Mouse (Mus musculus): ENCODE measurements around the gene Ankrd63. TPM values are rescaled to one million over a fixed set of nuclear protein-coding genes. Genes with fewer than 3 reads are reported as not detected.
A peak's percentile ranks its signal among the peaks of the same experiment; 100 is the strongest.

Ankrd63 gene
- total RNA-seq, 2 experiments from 2014 or later: 3.0 to 3.8 TPM

DNA sequence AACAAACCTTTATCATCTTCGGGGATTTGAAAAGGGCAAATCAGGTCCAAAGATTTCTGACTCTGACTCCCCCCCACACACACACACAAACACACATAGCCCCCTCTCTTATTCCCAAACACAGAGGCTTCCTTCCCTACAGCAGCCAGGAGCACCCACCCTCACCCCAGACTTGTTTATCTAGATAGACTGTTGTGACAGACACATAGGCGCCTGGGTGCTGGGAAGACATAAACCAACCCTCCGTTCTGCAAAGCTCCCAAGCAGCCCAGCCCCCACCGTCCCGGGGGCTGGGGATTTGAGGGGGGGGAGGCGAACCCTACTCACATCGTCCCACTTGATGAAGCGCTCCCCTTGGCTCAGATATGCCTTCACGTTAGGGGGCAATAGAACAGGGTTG is 24.1 kb upstream of the Ankrd63 start:
- no peak for DNase-seq (ENCODE audit: low spot score in 2 of 2)

DNA sequence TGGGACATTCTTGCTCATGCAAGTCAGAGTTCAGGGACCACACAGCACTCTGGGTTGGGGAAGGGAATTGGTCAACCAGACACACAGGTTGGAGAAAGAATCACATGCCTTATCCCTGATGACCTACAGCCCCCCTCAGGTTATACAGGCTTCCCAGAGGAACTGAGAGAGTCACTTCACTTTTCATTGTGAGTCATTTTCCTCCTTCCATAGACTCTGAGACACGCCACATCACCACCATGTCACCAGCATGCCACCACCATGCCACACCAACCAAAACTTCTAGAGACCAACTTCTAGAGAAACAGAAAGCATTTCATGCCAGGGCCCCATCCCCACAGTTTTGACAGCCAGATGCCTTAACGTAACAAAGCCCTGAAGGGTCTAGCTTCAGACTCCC is 23.1 kb upstream of the Ankrd63 start:
- DNase-seq (ENCODE audit: low spot score in 2 of 2): no peak

DNA sequence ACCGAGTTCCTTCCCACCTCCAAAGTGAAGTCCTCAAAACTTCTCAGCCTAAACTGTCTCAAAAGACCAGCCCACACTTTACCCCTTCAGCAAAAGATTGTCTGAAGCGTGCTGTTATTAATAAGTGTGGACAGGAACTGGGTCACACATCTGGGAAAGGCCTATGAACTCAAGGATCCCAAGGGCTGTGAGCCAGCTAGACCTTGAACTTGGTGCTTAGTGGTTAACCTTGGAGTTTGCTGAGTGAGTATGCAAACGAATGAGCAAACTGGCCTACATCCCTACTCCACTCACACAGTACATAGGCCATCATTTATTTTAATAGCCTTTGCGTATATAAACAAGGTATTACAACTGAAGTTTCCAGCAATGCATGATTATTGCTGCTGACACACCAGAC is 21.7 kb upstream of the Ankrd63 start:
- no peak for DNase-seq (ENCODE audit: low spot score in 2 of 2)

DNA sequence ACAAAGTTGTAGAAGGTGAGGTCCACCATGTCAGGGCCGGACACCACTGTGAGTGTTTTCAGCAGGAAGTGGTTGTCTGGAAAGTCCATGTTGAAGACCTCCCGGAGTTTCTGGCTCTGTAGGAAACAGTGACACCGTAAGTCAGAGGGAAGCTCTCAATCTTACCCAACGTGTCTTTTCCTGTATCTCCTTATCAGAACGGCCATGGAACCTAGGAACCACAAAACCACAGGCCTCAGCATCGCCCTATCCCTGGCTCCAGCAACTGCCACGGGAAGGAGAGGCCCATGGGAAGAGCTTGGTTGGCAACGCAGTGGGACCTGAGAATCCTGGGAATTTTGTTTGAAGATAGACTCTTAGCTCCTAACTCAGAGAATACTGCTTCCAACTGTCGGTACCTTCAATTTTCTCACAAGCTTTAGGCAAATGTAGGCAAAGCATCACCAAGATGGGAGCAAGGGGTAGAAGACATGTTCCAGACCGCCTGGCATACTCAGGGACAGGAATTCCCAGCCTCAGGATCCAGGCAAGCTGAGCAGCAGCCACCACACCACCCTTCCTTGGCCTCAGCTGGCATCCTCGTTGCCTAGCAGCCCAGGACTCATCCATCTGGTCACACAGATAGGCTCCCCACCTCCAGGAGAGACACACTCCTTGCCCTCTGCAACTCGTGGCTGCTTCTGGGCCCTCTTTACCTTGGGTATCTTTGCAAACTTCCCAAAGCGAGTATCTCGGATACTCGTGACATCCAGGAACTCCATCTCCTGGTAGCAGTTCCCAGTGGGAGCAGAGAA is 20.1 kb upstream of the Ankrd63 start:
- no peak for DNase-seq (ENCODE audit: low spot score in 2 of 2)

DNA sequence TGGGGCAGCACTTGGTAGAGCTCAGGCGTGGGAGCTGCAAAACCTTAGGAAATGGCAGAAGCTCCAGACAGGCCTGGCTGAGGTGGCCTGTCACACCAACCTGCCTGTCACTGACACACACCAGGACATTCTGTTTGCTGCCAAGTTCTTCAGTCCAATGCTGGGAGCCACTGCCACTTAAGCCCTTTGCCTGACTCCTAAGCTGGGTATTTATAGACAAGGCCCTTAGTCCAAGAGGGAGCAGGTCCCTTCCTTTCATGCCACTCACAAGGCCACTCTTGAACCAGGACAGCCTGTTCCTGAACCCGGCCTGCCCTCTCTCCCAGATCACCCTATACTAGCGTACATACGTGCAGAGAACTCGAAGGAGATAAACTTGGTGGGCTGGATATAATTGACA is 12.9 kb upstream of the Ankrd63 start:
- DNase-seq (ENCODE audit: low spot score in 2 of 2): no peak

DNA sequence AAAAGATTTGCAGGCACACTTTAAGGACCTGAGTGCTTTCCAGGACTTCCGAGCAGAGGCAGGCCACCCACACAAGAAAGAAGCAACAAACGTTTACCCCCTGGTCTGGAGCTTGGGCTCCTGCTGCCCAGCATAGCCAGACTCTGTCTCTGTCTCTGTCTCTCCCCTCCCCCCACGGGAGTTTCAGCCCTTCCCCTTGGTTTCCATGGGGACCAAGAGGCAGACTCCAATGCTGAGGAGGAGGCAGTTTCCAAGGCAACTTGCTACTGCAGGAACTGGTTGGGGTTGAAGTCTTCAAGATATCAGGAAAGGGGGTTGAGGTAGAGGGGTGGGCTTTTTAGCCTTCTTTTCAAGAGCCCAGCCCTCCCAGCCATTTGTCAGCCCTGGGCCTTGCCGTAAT is 10.5 kb upstream of the Ankrd63 start:
- peak in 1 of 2 experiments; percentile 51 for DNase-seq (ENCODE audit: low spot score in 2 of 2)

DNA sequence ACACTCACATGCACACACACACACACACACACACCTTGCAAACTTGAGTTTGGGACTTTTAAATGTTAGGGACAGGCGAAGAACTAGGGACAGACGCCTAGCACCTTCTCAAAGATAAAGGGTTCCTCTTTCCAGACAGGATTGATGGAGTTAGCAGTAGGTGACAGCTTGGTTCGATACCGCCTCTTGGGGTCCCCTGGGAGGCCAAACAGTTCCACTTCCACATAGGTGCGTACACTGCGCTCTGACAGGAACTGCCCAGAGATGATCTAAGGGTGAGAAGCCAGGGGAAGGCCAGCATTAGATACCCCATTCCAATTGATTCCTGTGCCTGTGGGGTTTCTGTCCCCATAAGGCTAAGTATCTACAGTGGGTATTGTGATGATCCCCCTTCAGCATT is 9.9 kb upstream of the Ankrd63 start:
- DNase-seq (ENCODE audit: low spot score in 2 of 2): no peak

DNA sequence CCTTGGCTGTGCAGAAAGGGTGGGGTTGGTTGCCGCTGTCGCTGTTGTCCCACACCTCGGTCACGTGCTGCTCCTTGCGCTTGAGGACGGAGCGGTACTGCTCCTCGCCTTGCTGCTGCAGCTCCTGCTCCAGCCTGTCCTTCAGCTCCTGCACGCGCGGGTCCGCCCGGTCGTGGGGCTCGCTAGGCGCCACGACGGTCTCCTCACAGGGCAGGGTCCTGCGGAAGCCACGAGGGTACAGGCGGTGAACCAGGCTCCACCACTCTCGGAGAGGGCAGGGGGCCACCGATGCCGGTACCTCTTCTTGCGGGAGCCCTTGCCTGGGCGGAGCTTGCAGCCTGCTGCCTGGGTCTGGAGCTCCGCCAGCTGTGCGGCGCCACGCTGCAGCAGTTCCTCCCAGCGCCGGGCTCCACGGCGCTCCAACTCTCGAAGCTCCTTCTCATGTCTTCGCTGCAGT is 7.3 kb upstream of the Ankrd63 start:
- DNase-seq (ENCODE audit: low spot score in 2 of 2): peak; percentile 47 to 65

DNA sequence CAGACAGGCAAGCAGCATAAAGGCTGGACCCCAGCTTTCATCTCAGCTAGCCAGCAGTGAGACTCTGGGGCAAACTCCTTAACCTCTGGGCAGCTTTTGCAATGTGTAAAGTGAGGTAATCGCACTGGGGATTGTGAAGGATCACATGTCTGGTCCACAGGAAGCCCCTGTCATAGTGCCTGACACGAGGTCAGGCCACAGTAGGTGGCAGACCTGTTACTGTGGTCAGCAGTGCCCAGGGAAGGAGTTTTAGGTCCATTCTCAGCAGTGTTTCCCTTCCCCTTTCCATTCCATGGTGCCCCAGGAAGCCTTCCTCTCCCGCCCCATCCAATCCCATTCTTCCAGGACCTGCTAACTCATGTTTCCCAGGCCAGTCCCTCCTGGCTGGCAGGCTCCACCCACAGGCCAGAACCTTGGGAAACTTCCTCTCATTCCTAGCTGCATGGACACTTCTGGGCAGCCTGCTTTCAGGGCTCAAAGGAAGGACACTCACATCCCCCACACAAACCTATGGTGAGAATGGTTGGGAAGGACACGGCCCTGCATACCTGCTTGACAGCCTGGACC is 6.0 kb upstream of the Ankrd63 start:
- no peak for DNase-seq (ENCODE audit: low spot score in 2 of 2)

DNA sequence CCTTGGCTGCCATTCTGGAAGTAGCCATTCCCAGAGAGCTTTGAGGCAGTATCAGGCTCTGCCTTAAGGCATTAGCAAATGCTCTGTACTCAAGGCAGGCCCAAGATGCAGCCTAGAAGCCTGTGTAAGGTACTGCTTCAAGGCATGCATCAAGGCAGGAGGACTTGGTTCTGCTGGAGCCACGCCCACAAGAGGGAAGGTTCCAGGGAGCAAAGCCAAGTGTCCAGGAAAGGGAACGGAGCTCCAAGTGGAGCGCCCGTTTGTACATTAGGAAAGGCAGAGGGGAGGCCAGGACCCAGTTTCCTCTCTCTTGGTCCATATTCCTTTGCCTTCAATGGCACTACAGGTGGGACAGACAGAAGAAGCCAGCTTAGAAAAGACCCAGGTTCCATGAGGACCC is 4.7 kb upstream of the Ankrd63 start:
- DNase-seq (ENCODE audit: low spot score in 2 of 2): no peak

DNA sequence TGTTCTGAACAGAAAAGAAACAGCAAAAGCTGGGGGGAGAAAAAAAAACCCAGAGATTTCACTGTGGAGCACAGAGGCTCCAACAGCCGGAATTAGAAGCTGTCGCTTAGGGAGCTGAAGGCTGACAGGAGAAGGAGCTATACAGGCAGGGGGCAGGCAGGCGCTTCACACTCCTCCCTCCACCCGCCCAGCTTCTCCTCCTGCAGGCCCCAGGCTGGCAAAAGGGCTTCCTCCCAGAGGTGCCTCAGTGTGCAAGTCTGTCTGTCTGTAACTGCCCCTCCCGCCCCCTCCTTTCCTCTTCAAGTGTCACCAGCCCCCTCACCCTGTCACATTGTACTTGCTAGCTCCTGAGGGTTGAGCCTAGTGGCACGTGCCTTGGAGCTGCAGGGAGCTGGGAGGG is 2.7 kb upstream of the Ankrd63 start:
- DNase-seq (ENCODE audit: low spot score in 2 of 2): no peak

DNA sequence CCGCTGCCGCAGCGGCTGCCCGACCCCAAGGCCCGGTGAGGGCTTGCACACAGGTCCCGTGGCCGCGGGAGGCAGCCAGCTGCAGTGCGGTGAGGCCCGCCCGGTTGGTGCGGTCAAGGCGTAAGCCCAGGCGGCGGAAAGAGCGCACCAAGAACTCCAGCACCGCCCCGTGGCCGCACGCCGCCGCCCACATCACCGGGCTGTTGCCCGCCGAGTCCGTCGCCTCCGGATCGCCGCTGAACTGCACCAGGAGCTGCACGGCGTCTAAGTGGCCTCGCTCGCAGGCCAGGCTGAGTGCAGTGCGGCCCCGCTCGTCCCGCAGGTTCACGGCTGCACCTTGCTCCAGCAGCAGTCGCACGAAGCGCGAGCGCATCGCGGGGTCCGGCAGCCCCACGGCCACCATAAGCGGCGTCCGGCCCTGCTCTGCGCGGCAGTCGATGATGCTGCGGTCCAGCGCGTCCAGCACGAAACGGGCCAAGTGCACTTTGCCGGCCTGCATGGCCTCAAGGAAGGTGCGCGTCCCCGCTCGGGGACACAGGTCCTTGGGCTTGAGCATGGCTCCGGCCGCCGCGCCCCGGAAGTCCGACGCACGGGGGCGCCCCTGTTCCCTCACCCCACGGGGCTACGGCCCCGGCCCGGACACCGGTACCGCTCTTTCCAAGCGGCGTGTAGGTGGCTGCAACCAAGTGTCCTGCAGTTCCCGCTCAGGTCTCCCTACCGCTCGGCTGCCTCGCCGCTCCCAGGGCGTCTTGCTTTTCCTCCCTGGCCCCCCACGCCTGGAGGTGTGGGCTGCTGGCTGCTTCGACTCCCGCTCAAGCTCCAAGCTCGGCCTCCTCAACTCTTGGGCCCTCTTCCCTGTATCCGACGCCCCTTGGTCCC is 641 bp downstream of the Ankrd63 start:
- peak in 1 of 2 experiments; percentile 47 for DNase-seq (ENCODE audit: low spot score in 2 of 2)

DNA sequence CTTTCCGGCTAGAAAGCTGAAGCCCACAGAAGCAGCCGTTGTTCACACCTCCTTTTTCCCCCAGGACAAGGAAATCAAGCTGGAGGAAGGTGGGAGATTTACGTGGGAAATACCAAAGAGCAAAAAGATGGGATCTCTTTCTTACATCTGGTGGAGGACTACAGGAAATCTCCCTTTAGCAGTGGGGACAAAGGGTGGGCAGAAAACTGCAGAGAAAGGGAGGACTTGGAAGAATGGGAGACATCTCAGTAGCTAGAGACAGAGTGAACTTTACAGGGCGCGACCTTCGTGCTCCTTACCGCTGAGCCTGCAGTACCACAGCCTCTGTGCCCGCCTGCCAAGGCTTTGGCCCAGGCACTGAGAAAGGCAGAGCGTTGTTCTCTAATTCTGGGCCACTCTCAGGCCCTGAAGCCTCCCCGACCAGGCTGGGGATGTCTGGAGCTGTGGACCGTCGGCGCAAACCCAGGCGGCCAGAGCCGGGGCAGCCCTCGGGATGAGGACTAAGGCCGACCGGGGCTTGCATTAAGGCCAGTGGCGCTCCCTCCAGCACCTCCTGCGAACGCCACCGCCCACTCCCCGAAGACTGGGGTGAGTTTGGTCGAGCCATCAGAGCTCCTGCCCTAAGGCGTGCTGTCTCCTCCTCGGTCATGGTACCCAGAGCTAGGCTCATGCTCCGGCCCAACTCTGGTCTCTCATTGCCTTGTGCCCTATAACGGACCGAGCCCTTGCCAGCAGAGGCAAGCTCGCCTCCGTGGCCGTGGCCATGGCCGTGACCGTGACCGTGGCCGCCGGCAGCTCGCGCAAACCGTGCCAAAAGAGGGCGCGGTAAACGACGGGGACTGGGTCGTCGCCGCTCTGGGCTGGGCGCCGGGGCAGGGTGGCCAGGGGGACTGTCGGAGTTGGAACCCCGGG is 1.5 kb downstream of the Ankrd63 start:
- no peak for DNase-seq (ENCODE audit: low spot score in 2 of 2)

DNA sequence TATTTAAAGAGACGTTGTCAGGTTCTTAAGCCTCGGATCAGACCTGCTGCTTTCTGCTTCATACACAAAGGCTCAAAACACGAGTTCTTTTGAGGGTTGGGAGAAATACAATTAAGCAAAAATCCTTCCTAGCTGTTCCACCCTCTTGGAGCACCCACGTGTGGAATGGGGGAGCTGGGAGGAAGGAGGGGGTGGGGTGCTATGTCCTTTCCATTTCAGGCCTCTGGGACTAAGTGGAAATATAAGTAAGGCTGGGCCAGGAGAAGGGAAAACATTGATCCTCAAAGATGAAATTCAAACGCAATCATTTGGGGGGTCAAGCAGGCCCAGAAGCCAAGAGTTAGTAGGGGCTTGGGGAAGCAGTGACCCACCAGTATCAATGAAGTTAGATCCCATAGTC is 2.6 kb downstream of the Ankrd63 start:
- DNase-seq (ENCODE audit: low spot score in 2 of 2): no peak

DNA sequence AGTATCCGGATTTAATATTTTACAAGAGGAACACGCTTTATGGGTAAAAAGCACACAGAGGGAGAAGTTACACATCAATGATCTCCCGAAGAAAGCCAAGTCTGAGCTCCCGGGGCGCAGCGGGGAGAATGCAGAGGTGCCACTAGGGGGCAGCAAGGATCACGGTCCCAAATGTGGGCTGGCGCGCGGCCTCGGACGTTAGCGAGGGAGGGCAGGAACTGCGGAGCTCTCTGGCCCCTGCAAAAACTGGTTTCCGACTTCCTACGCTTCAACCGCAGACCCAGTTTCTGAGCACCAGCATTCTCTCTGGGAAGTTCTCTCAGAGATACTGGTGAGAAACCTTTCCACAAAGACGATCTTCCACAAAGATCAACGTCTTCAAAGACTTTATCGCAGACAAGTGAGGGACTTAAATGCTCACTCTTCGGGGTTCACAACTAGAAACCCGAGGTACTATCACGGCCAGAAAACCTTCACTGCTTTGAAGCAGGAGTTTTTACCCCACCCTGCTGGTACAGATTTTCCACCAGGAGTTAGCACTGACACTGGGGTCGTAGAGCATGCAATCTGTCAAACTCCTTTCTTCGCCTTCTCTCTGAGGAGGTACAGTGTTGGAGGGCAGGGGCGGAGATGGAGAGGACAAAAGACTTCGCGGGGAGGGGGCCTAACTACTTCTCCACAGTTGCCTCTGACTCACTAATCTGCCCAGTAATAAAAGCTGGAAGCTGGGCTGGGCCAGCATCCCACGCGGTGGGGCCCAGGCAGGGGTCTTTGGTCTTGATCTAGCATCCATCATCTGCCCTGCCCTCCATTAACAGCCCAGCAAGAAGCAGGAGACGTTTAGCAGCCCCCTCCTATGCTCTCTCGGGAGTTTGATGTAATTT is 3.3 kb downstream of the Ankrd63 start:
- peak; percentile 87 for DNase-seq (ENCODE audit: low spot score in 2 of 2)

DNA sequence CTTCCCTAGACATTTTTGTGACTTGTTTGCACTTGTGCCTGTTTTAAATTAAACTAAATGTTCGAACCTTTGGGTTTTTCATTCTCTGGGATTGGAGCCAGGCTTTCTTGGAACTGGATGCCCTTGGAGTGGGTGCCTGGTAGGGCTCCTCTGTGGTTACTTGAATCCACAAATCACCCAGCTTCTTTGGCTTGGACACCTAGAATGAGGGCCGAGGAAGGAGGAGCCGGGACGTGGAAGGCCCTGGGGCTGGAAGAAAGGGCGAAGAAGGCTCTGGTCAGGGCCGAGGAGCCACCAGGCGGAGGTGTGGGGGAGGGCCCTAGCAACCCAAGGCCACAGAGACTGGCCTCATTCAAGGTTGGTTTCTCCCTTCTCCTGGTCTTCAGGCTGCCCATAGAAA is 5.8 kb downstream of the Ankrd63 start:
- DNase-seq (ENCODE audit: low spot score in 2 of 2): no peak

DNA sequence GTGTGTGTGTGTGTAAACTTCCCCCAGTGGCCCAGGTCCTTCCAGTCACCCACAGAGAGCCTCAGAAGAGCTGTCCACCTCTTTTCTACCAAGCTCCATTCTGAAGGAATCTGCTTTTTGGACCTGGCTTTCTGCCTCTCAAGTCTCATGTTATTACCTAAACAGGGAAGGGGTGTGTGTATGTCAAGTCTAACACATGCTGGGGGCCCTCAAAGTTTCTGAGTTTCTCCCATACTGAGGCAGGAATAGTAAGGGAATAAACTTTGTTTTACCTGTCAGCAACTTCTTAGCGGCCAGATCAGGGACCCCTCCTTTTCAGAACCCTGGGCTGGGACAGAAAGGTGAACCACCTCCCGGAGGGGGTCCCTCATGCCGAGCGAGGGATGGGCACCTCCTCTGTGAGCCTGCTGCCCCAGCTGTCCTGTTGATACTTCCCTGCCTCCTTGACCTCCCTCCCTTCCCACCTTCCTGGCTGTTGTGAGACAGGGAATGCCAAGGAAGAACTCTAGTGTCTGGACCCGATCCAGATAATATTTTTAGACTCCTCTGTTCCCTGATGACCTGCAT is 6.4 kb downstream of the Ankrd63 start:
- DNase-seq (ENCODE audit: low spot score in 2 of 2): no peak

DNA sequence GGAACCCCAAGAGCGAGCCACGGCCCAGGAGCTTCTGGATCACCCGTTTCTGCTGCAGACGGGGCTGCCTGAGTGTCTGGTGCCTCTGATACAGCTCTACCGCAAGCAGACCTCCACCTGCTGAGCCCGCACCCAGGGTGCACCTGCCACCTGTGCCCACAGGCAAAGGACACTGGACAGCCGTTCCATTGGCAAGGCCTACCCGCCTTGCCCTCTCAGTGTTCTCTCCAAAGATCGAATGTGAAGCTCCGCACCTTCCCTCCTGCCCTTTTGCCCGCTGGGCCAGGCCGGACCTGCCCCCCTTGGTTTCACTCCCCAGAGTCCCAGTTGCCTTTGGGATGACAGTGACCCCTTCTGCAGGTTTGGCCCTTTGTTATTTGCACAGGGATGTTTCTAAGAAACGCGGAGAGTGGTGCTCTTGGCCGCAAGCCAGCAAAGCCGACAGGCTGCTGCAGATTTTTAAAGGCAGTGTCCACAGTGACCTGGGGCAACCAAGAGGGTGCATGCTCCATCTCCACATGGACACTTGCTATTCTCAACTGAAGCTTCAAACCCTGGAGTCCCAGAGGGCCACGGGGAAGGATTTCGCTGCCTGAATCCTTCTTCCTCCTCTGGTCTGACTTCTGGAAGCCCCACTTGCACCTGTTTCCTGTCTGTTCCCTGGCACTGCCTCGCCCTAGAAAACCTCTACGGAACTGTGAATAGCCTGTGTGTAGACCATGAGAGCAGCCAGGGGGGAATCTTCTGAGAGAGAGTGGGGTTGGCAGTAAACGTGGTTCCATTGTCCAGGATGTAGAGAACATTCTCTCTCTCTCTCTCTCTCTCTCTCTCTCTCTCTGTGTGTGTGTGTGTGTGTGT is 7.1 kb downstream of the Ankrd63 start:
- no peak for DNase-seq (ENCODE audit: low spot score in 2 of 2)
